Mouse (Mus musculus) heart, postnatal 0 days (tissue): ENCODE measurements around the gene Rnft1. TPM values are rescaled to one million over a fixed set of nuclear protein-coding genes. Genes with fewer than 3 reads are reported as not detected.

ENCODE experiments used
- ATAC-seq: fragments of 200-750 bp; cut with Nextera tagmentation; 2 replicates; pipeline ENCODE4 v1.8.0; 2017; ENCODE audit warnings: low read depth, moderate number of reproducible peaks, moderate library complexity; ENCODE audit not compliant: insufficient read depth
- DNase-seq: peaks from one replicate; pipeline ENCODE4 v3.0.0-alpha.2; 2016; ENCODE audit warnings: low spot score
- H3K27ac ChIP-seq: fragments of 300-500 bp; sonication (generic); 2 replicates; pipeline ENCODE4 v1.5.1; 2014; ENCODE audit warnings: low read depth, mild to moderate bottlenecking
- H3K27me3 ChIP-seq: fragments of 300-500 bp; sonication (generic); 2 replicates; pipeline ENCODE4 v1.6.1; 2014; ENCODE audit warnings: low read length, mixed read lengths; ENCODE audit not compliant: control insufficient read depth, insufficient read depth
- H3K36me3 ChIP-seq: fragments of 300-500 bp; sonication (generic); replicated peaks from 2 replicates; pipeline ENCODE4 v1.6.1; 2014; ENCODE audit warnings: low read length, mixed read lengths; ENCODE audit not compliant: control insufficient read depth, insufficient read depth
- H3K4me1 ChIP-seq: fragments of 300-500 bp; sonication (generic); 2 replicates; pipeline ENCODE4 v1.6.1; 2014; ENCODE audit warnings: antibody characterized with exemption; ENCODE audit not compliant: control insufficient read depth, insufficient read depth
- H3K4me2 ChIP-seq: fragments of 300-500 bp; sonication (generic); 2 replicates; pipeline ENCODE4 v1.6.1; 2014; ENCODE audit warnings: low read depth, mild to moderate bottlenecking, low read length, moderate library complexity
- H3K4me3 ChIP-seq: fragments of 300-500 bp; sonication (generic); 2 replicates; pipeline ENCODE4 v1.5.1; 2014; ENCODE audit warnings: low read depth, low read length
- H3K9ac ChIP-seq: fragments of 300-500 bp; sonication (generic); replicated peaks from 2 replicates; pipeline ENCODE4 v1.6.1; 2014; ENCODE audit warnings: low read depth, low read length, mixed read lengths
- H3K9me3 ChIP-seq: fragments of 300-500 bp; sonication (generic); replicated peaks from 2 replicates; pipeline ENCODE4 v1.6.1; 2016; ENCODE audit warnings: low read length; ENCODE audit not compliant: control insufficient read depth
- CTCF ChIP-seq: IDR thresholded peaks from 2 replicates; pipeline ENCODE4 v1.5.1; 2016; ENCODE audit warnings: antibody characterized with exemption, control low read depth, low read depth
- EP300 ChIP-seq: IDR thresholded peaks from 2 replicates; pipeline ENCODE4 v1.6.1; 2016; ENCODE audit warnings: antibody characterized with exemption, low read depth
- WGBS: fragments of 180-500 bp; shearing (Covaris S2); extraction: QIAGEN DNeasy Blood & Tissue Kit; methylation state at CpG from one replicate; pipeline ENCODE4 v1.1.7; 2014; 5-methylcytosine and 5-hydroxymethylcytosine counted together
- polyA plus RNA-seq: library from polyadenylated mRNA; unstranded; fragments of >200 nt; fragmentation: Nextera tagmentation; extraction: Ambion mirVana; gene quantifications from 2 replicates; pipeline ENCODE4 v1.2.1, GENCODE M21; 2015
- total RNA-seq: library from RNA; depleted of rRNA; stranded (reverse); fragments of >200 nt; gene quantifications from 2 replicates; pipeline ENCODE4 v1.2.3, GENCODE M21; 2014; ENCODE audit warnings: low replicate concordance; rRNA removed

Rnft1 gene
- total RNA-seq, result 9.1 and 26.9 TPM in 2 replicates
- 31.3 and 31.4 TPM in 2 replicates for polyA plus RNA-seq

- peak; percentile 99 for DNase-seq
- peaks cover 9% of the 10 kb centered on the region for H3K4me1 ChIP-seq
- H3K4me2 ChIP-seq, result peak within 1 kb of the TSS; percentile 68
- H3K4me3 ChIP-seq, result peak within 1 kb of the TSS; percentile 80
- no peaks in the 10 kb centered on the region for H3K9me3 ChIP-seq
- H3K9ac ChIP-seq, result peak within 1 kb of the TSS; percentile 81
- no peaks in the 10 kb centered on the region for H3K27me3 ChIP-seq
- under 1% methylated on average over 66 of the region's 68 CpGs for whole genome bisulfite sequencing
- H3K27ac ChIP-seq, result peak within 1 kb of the TSS; percentile 93
- no peak for TF ChIP-seq EP300
- peak; percentile 11; the same call in 1 of the 2 replicates for TF ChIP-seq CTCF
- peak; percentile 99 for ATAC-seq
- H3K36me3 ChIP-seq, result peaks cover 8% of the 10 kb centered on the region; the same call in 1 of the 2 replicates
These were observed at the start of gene Rnft1 for GRCm38 (mm10) chr11:86484101-86484868. Gene Rnft1, plus strand, starts transcription at chr11:86484657.

GRCm38 (mm10) chr11:86436843-86437242, 47.6 kb upstream of the Rnft1 start:
- Histone ChIP-seq H3K9me3 (no peaks in the 10 kb centered on the region), H3K36me3 (no peaks in the 10 kb centered on the region), H3K4me1 (no peaks in the 10 kb centered on the region), H3K27ac (no peak overlapping the region), H3K27me3 (no peaks in the 10 kb centered on the region), H3K4me2 (peak overlapping the region; percentile 9; the same call in 1 of the 2 replicates), H3K4me3 (no peak overlapping the region), H3K9ac (no peak overlapping the region)
- 16% methylated on average over 5 of the region's 5 CpGs for WGBS
- peak; percentile 46 for TF ChIP-seq CTCF
- TF ChIP-seq EP300, result no peak
- DNase-seq, result peak; percentile 67
- no peak; the same call in 1 of the 2 replicates for ATAC-seq

GRCm38 (mm10) chr11:86438261-86438660, 46.2 kb upstream of the Rnft1 start:
- H3K9me3 ChIP-seq, result no peaks in the 10 kb centered on the region
- H3K27me3 ChIP-seq, result no peaks in the 10 kb centered on the region
- ATAC-seq (no peak), DNase-seq (no peak)
- H3K36me3 ChIP-seq, result no peaks in the 10 kb centered on the region
- H3K27ac ChIP-seq, result no peak overlapping the region
- H3K4me1 ChIP-seq, result no peaks in the 10 kb centered on the region
- no peak overlapping the region for H3K4me3 ChIP-seq
- H3K9ac ChIP-seq, result no peak overlapping the region
- WGBS, result 45% methylated on average over 4 of the region's 4 CpGs
- H3K4me2 ChIP-seq, result no peak overlapping the region
- TF ChIP-seq EP300 (no peak), CTCF (no peak)

- DNase-seq, result no peak
- Histone ChIP-seq H3K9me3 (no peaks in the 10 kb centered on the region), H3K4me3 (no peak overlapping the region), H3K4me1 (no peaks in the 10 kb centered on the region), H3K9ac (no peak overlapping the region), H3K4me2 (no peak overlapping the region), H3K27ac (no peak overlapping the region), H3K36me3 (no peaks in the 10 kb centered on the region), H3K27me3 (no peaks in the 10 kb centered on the region)
- ATAC-seq, result no peak
- TF ChIP-seq CTCF (no peak), EP300 (no peak)
- WGBS, result 56% methylated on average over 5 of the region's 5 CpGs
These were observed 43.7 kb upstream of the Rnft1 start for GRCm38 (mm10) chr11:86440791-86441190.

- H3K27ac ChIP-seq, result no peak overlapping the region
- no peaks in the 10 kb centered on the region for H3K36me3 ChIP-seq
- no peaks in the 10 kb centered on the region for H3K9me3 ChIP-seq
- H3K4me2 ChIP-seq, result no peak overlapping the region
- H3K4me3 ChIP-seq, result no peak overlapping the region
- DNase-seq (no peak), ATAC-seq (no peak)
- no peak for TF ChIP-seq EP300
- TF ChIP-seq CTCF, result no peak
- H3K9ac ChIP-seq, result no peak overlapping the region
- no peaks in the 10 kb centered on the region for H3K27me3 ChIP-seq
- WGBS, result 84% methylated on average over 5 of the region's 5 CpGs
- no peaks in the 10 kb centered on the region for H3K4me1 ChIP-seq
These were observed 30.5 kb upstream of the Rnft1 start for GRCm38 (mm10) chr11:86453991-86454390.

- Histone ChIP-seq H3K4me3 (no peak overlapping the region), H3K9ac (no peak overlapping the region), H3K4me2 (no peak overlapping the region), H3K27ac (no peak overlapping the region), H3K4me1 (no peaks in the 10 kb centered on the region), H3K9me3 (no peaks in the 10 kb centered on the region), H3K36me3 (no peaks in the 10 kb centered on the region), H3K27me3 (no peaks in the 10 kb centered on the region)
- 77% methylated on average over 6 of the region's 6 CpGs for WGBS
- TF ChIP-seq CTCF (no peak), EP300 (no peak)
- no peak for DNase-seq
- no peak for ATAC-seq
These were observed 26.9 kb upstream of the Rnft1 start for GRCm38 (mm10) chr11:86457545-86457944.
